Mouse (Mus musculus): ENCODE results near the gene Zswim3. TPM values are rescaled to one million over a fixed set of nuclear protein-coding genes. Genes with fewer than 3 reads are reported as not detected.
A peak's percentile ranks its signal among the peaks of the same experiment; 100 is the strongest.

The Zswim3 gene
- polyA plus RNA-seq, 1 experiment from 2014 or later = 7.0 TPM

- Histone ChIP-seq H3K4me3 (peak overlapping the region; percentile 93), H3K27ac (no peak overlapping the region), H3K9ac (peak overlapping the region; percentile 87), H3K27me3 (no peaks in the 10 kb centered on the region), H3K4me2 (peak overlapping the region; percentile 93), H3K9me3 (no peaks in the 10 kb centered on the region), H3K36me3 (peaks cover 41% of the 10 kb centered on the region), H3K4me1 (peaks cover 24% of the 10 kb centered on the region)
- 79% methylated on average over 8 of the region's 8 CpGs for WGBS
- ATAC-seq (ENCODE audit: insufficient number of reproducible peaks, insufficient read depth, low FRiP score, low TSS enrichment, low read depth) = no peak
These were observed 33.8 kb upstream of the Zswim3 start for GRCm38 (mm10) chr2:164771123-164771522.

DNA sequence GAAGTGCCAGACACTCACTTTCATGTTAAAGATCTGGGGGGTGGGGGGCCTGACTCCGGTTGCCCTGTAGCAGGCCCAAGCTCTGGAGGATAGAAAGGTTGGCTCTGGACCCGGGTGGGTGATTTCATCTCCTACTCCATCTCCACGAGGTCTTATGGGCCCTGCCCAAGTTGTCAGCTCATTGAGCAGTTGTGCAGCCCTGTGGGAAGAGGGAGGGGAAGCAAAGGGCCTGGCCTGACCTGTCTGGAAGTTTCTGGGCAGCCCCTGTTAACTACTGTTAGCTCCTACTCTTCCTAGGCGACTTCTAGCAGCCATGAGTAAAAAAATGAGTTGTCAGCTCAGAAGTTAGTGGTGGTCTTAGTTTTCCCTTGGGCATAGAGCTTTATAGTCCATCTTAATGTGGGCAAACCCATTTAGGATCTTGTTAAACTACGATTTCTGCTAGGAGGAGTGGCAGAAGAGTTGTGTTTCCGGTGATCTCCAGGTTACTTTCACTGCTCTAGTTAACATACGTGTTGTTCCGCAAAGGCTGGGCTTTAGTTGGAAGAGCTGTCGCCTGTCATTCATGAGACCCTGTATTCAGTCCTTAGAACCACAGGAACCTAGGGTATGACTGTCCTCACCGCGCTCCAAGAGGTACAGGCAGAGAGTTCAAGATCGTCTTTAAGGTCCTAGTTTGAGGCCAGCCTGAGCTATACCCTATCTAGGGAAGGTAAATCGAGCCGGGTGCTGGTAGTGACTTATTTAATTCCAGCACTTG is 31.5 kb upstream of the Zswim3 start:
- H3K27ac ChIP-seq = no peak overlapping the region
- no peak overlapping the region for H3K4me2 ChIP-seq
- peaks cover 24% of the 10 kb centered on the region for H3K4me1 ChIP-seq
- WGBS = 76% methylated on average over 14 of the region's 14 CpGs
- H3K36me3 ChIP-seq = peaks cover 19% of the 10 kb centered on the region
- no peak overlapping the region for H3K4me3 ChIP-seq
- no peaks in the 10 kb centered on the region for H3K27me3 ChIP-seq
- no peak for ATAC-seq (ENCODE audit: insufficient number of reproducible peaks, insufficient read depth, low FRiP score, low TSS enrichment, low read depth)
- no peak overlapping the region for H3K9ac ChIP-seq
- H3K9me3 ChIP-seq = no peaks in the 10 kb centered on the region

DNA sequence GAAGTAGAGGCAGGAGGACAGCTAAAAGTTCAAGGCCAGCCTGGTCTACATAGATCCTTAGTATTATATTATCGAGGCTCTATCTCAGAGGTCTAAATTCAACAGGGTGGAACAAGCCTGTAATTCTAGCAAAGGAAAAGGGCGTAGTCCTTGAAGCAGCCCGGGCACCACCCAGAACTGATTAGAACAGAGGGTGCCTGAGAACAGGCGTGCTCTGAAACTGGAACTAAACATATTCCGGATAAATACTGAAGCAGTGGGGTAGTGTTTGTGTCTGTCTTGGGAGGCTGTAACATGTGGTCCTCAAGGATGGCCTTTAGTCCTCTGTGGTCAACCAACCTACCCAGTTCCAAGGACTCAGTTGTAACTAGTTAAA is 30.9 kb upstream of the Zswim3 start:
- Histone ChIP-seq H3K4me1 (peaks cover 24% of the 10 kb centered on the region), H3K4me2 (no peak overlapping the region), H3K9me3 (no peaks in the 10 kb centered on the region), H3K4me3 (no peak overlapping the region), H3K36me3 (peaks cover 19% of the 10 kb centered on the region), H3K9ac (no peak overlapping the region), H3K27ac (no peak overlapping the region), H3K27me3 (no peaks in the 10 kb centered on the region)
- 85% methylated on average over 5 of the region's 5 CpGs for WGBS
- ATAC-seq (ENCODE audit: insufficient number of reproducible peaks, insufficient read depth, low FRiP score, low TSS enrichment, low read depth) = no peak

DNA sequence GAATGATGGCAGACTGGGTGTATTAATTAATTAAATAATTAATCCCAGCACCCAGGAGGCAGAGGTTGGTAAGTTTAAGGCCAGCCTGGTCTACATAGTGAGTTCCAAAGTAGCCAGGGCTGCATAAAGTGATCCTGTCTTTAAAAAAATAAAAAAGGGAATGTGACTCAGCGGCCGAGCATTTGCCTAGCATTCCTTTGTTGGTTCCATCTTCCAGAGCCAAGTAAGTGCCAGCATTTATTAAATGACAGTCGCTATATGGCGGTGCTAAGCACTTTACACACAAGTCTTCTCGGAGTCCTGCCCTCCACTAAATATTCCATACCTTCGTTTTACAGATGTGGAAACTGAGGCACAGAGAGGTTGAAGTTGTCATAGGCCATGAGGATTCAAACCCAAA is 28.8 kb upstream of the Zswim3 start:
- H3K4me2 ChIP-seq = no peak overlapping the region
- H3K9me3 ChIP-seq = no peaks in the 10 kb centered on the region
- no peak overlapping the region for H3K27ac ChIP-seq
- no peak for ATAC-seq (ENCODE audit: insufficient number of reproducible peaks, insufficient read depth, low FRiP score, low TSS enrichment, low read depth)
- H3K36me3 ChIP-seq = peaks cover 18% of the 10 kb centered on the region
- WGBS = 88% methylated on average over 6 of the region's 6 CpGs
- no peaks in the 10 kb centered on the region for H3K27me3 ChIP-seq
- peaks cover 11% of the 10 kb centered on the region for H3K4me1 ChIP-seq
- H3K9ac ChIP-seq = no peak overlapping the region
- H3K4me3 ChIP-seq = no peak overlapping the region

GRCm38 (mm10) chr2:164776801-164777200 is 28.1 kb upstream of the Zswim3 start:
- WGBS = 64% methylated on average over 17 of the region's 17 CpGs
- Histone ChIP-seq H3K9ac (no peak overlapping the region), H3K36me3 (peaks cover 12% of the 10 kb centered on the region), H3K4me3 (no peak overlapping the region), H3K27ac (no peak overlapping the region), H3K4me1 (peaks cover 5% of the 10 kb centered on the region), H3K9me3 (no peaks in the 10 kb centered on the region), H3K4me2 (no peak overlapping the region), H3K27me3 (no peaks in the 10 kb centered on the region)
- no peak for ATAC-seq (ENCODE audit: insufficient number of reproducible peaks, insufficient read depth, low FRiP score, low TSS enrichment, low read depth)

- no peaks in the 10 kb centered on the region; the same call in 1 of the 2 replicates for H3K4me1 ChIP-seq
- H3K4me3 ChIP-seq = no peak overlapping the region
- WGBS = 82% methylated on average over 30 of the region's 30 CpGs
These were observed 27.5 kb upstream of the Zswim3 start for GRCm38 (mm10) chr2:164777246-164778014.

GRCm38 (mm10) chr2:164778015-164778287 is 26.9 kb upstream of the Zswim3 start:
- no peak overlapping the region for H3K9ac ChIP-seq
- H3K4me3 ChIP-seq = no peak overlapping the region
- H3K27ac ChIP-seq = no peak overlapping the region
- 0 out of 2 replicates have a peak, but pooled peaks cover under 1% of the 10 kb centered on the region for H3K36me3 ChIP-seq
- no peaks in the 10 kb centered on the region for H3K4me1 ChIP-seq
- no peak overlapping the region for H3K4me2 ChIP-seq
- no peaks in the 10 kb centered on the region for H3K9me3 ChIP-seq
- no peak for ATAC-seq (ENCODE audit: insufficient number of reproducible peaks, insufficient read depth, low FRiP score, low TSS enrichment, low read depth)
- H3K27me3 ChIP-seq = no peaks in the 10 kb centered on the region
- WGBS = 94% methylated on average over 11 of the region's 11 CpGs

More at GRCm38 (mm10) chr2:164777246-164778014, 27.5 kb upstream of the Zswim3 start:
- Histone ChIP-seq H3K9me3 (no peaks in the 10 kb centered on the region), H3K27ac (no peak overlapping the region), H3K4me2 (no peak overlapping the region), H3K36me3 (0 out of 2 replicates have a peak, but pooled peaks cover 5% of the 10 kb centered on the region), H3K9ac (no peak overlapping the region), H3K27me3 (no peaks in the 10 kb centered on the region)
- no peak for ATAC-seq (ENCODE audit: insufficient number of reproducible peaks, insufficient read depth, low FRiP score, low TSS enrichment, low read depth)

- 80% methylated on average over 7 of the region's 7 CpGs for WGBS
- Histone ChIP-seq H3K4me1 (no peaks in the 10 kb centered on the region), H3K4me3 (no peak overlapping the region), H3K36me3 (no peaks in the 10 kb centered on the region), H3K4me2 (no peak overlapping the region), H3K27me3 (no peaks in the 10 kb centered on the region), H3K9ac (no peak overlapping the region), H3K9me3 (no peaks in the 10 kb centered on the region), H3K27ac (no peak overlapping the region)
- no peak for ATAC-seq (ENCODE audit: insufficient number of reproducible peaks, insufficient read depth, low FRiP score, low TSS enrichment, low read depth)
These were observed 26.1 kb upstream of the Zswim3 start for GRCm38 (mm10) chr2:164778809-164779208.

GRCm38 (mm10) chr2:164779481-164780086 is 25.3 kb upstream of the Zswim3 start, which contains the start of gene Tnnc2:
Gene Tnnc2, minus strand, starts transcription at chr2:164779967.
- no peak within 1 kb of the TSS for H3K4me3 ChIP-seq
- no peaks in the 10 kb centered on the region for H3K9me3 ChIP-seq
- H3K27me3 ChIP-seq = no peaks in the 10 kb centered on the region
- H3K4me2 ChIP-seq = no peak within 1 kb of the TSS
- WGBS = 65% methylated on average over 8 of the region's 8 CpGs
- no peak within 1 kb of the TSS for H3K9ac ChIP-seq
- no peaks in the 10 kb centered on the region for H3K36me3 ChIP-seq
- no peak within 1 kb of the TSS for H3K27ac ChIP-seq
- ATAC-seq (ENCODE audit: insufficient number of reproducible peaks, insufficient read depth, low FRiP score, low TSS enrichment, low read depth) = no peak
- peaks cover 2% of the 10 kb centered on the region for H3K4me1 ChIP-seq

GRCm38 (mm10) chr2:164781876-164782275 is 23.0 kb upstream of the Zswim3 start:
- Histone ChIP-seq H3K4me3 (no peak overlapping the region), H3K9me3 (no peaks in the 10 kb centered on the region), H3K27me3 (no peaks in the 10 kb centered on the region), H3K36me3 (no peaks in the 10 kb centered on the region), H3K27ac (no peak overlapping the region), H3K4me2 (no peak overlapping the region), H3K4me1 (peaks cover 17% of the 10 kb centered on the region), H3K9ac (no peak overlapping the region)
- no peak for ATAC-seq (ENCODE audit: insufficient number of reproducible peaks, insufficient read depth, low FRiP score, low TSS enrichment, low read depth)
- WGBS = 77% methylated on average over 4 of the region's 4 CpGs

DNA sequence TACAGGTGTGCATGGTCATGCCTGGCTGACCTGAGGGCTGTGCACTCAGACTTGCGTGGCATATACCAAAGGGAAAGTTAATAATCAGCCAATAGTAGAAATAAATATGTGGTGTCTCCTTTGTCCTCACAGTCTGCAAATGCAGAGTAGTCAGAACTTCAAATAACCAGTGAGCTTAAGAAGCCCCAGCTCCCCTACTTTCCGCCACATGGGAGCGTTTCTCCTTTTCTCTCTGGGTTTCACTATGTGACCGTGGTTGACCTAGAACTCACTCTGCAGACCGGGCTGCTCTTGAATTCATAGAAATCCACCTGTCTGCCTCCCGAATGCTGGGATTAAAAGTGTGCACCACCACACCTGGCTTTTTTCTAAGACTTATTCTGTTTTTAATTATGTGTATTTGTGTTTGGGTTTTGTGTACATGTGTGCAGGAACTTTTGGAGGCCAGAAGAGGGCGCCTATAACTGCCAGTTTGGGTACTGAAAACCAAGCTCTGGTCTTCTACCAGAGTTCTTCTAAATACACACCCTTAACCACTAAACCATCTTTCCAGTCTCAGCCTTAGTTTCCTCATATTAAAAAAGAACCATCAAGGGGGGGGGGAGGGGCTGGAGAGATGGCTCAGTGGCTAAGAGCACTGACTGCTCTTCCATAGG is 20.8 kb upstream of the Zswim3 start:
- no peak overlapping the region for H3K4me2 ChIP-seq
- no peak overlapping the region for H3K27ac ChIP-seq
- no peak for ATAC-seq (ENCODE audit: insufficient number of reproducible peaks, insufficient read depth, low FRiP score, low TSS enrichment, low read depth)
- H3K36me3 ChIP-seq = peaks cover 7% of the 10 kb centered on the region
- H3K27me3 ChIP-seq = no peaks in the 10 kb centered on the region
- WGBS = 77% methylated on average over 7 of the region's 7 CpGs
- H3K4me3 ChIP-seq = no peak overlapping the region
- no peaks in the 10 kb centered on the region for H3K9me3 ChIP-seq
- H3K9ac ChIP-seq = no peak overlapping the region
- H3K4me1 ChIP-seq = peaks cover 35% of the 10 kb centered on the region
